Mouse (Mus musculus) midbrain, embryonic 14.5 days (tissue): ENCODE data around the gene Hip1r. TPM values are rescaled to one million over a fixed set of nuclear protein-coding genes. Genes with fewer than 3 reads are reported as not detected.

Experiments used
- ATAC-seq: fragments of 200-750 bp; cut with Nextera tagmentation; 2 replicates; pipeline ENCODE4 v1.8.0; 2017; ENCODE audit warnings: moderate number of reproducible peaks, moderate library complexity; ENCODE audit not compliant: low FRiP score, low TSS enrichment
- DNase-seq: peaks from one replicate; pipeline ENCODE4 v3.0.0-alpha.2; 2015
- H3K27ac ChIP-seq: fragments of 300-500 bp; sonication (generic); replicated peaks from 2 replicates; pipeline ENCODE4 v1.5.1; 2014; ENCODE audit warnings: mild to moderate bottlenecking, low read depth, low read length, moderate library complexity
- H3K27me3 ChIP-seq: fragments of 300-500 bp; sonication (generic); 2 replicates; pipeline ENCODE4 v1.6.1; 2014; ENCODE audit warnings: low read length, control low read depth, mixed read lengths; ENCODE audit not compliant: control insufficient read depth, insufficient read depth
- H3K36me3 ChIP-seq: fragments of 300-500 bp; sonication (generic); 2 replicates; pipeline ENCODE4 v1.6.1; 2014; ENCODE audit warnings: low read length, control low read depth; ENCODE audit not compliant: control insufficient read depth, insufficient read depth
- H3K4me1 ChIP-seq: fragments of 300-500 bp; sonication (generic); 2 replicates; pipeline ENCODE4 v1.6.1; 2014; ENCODE audit warnings: mild to moderate bottlenecking, antibody characterized with exemption, low read length, control low read depth; ENCODE audit not compliant: control insufficient read depth, insufficient read depth
- H3K4me2 ChIP-seq: fragments of 300-500 bp; sonication (generic); 2 replicates; pipeline ENCODE4 v1.6.1; 2014; ENCODE audit warnings: mild to moderate bottlenecking, low read length, moderate library complexity
- H3K4me3 ChIP-seq: fragments of 300-500 bp; sonication (generic); replicated peaks from 2 replicates; pipeline ENCODE4 v1.5.1; 2014; ENCODE audit warnings: low read depth, low read length
- H3K9ac ChIP-seq: fragments of 300-500 bp; sonication (generic); replicated peaks from 2 replicates; pipeline ENCODE4 v1.6.1; 2014; ENCODE audit warnings: mild to moderate bottlenecking, low read length, moderate library complexity
- H3K9me3 ChIP-seq: fragments of 300-500 bp; sonication (generic); 2 replicates; pipeline ENCODE4 v1.6.1; 2016; ENCODE audit warnings: low read length, control low read depth, mixed read lengths; ENCODE audit not compliant: control insufficient read depth
- WGBS: fragments of 180-500 bp; shearing (Covaris S2); extraction: QIAGEN DNeasy Blood & Tissue Kit; methylation state at CpG from one replicate; pipeline ENCODE4 v1.1.7; 2014; 5-methylcytosine and 5-hydroxymethylcytosine counted together
- polyA plus RNA-seq: library from polyadenylated mRNA; unstranded; fragments of >200 nt; fragmentation: Nextera tagmentation; extraction: Ambion mirVana; gene quantifications from 2 replicates; pipeline ENCODE4 v1.2.1, GENCODE M21; 2014

Hip1r gene
- polyA plus RNA-seq, 1 experiment from 2014 or later = 24.7 TPM

GRCm38 (mm10) chr5:123978131-123978530, 4.7 kb downstream of the Hip1r start:
- WGBS = 85% methylated on average over 5 of the region's 5 CpGs
- no peak overlapping the region for H3K27ac ChIP-seq

GRCm38 (mm10) chr5:123979221-123979979, 6.0 kb downstream of the Hip1r start:
- peaks cover 4% of the 10 kb centered on the region; the same call in 1 of the 2 replicates for H3K27me3 ChIP-seq
- no peak overlapping the region for H3K9ac ChIP-seq
- 71% methylated on average over 18 of the region's 18 CpGs for WGBS
- H3K4me2 ChIP-seq = no peak overlapping the region
- H3K4me3 ChIP-seq = no peak overlapping the region
- ATAC-seq (no peak), DNase-seq (no peak)
- no peak overlapping the region; the same call in 1 of the 2 replicates for H3K27ac ChIP-seq
- H3K4me1 ChIP-seq = peaks cover 4% of the 10 kb centered on the region; the same call in 1 of the 2 replicates
- no peaks in the 10 kb centered on the region for H3K9me3 ChIP-seq
- no peaks in the 10 kb centered on the region for H3K36me3 ChIP-seq

More at GRCm38 (mm10) chr5:123978131-123978530, 4.7 kb downstream of the Hip1r start:
- Histone ChIP-seq H3K27me3 (peaks cover 4% of the 10 kb centered on the region; the same call in 1 of the 2 replicates), H3K4me3 (no peak overlapping the region), H3K4me2 (no peak overlapping the region), H3K4me1 (peaks cover 4% of the 10 kb centered on the region; the same call in 1 of the 2 replicates), H3K36me3 (no peaks in the 10 kb centered on the region), H3K9me3 (no peaks in the 10 kb centered on the region), H3K9ac (no peak overlapping the region)
- DNase-seq (no peak), ATAC-seq (no peak)

GRCm38 (mm10) chr5:123979980-123980369, 6.5 kb downstream of the Hip1r start:
- Histone ChIP-seq H3K9ac (no peak overlapping the region), H3K4me2 (no peak overlapping the region), H3K27ac (no peak overlapping the region), H3K27me3 (peaks cover 4% of the 10 kb centered on the region; the same call in 1 of the 2 replicates), H3K9me3 (no peaks in the 10 kb centered on the region), H3K4me3 (no peak overlapping the region), H3K36me3 (no peaks in the 10 kb centered on the region), H3K4me1 (no peaks in the 10 kb centered on the region)
- no peak for ATAC-seq
- WGBS = 61% methylated on average over 4 of the region's 4 CpGs
- no peak for DNase-seq

- no peak overlapping the region for H3K4me2 ChIP-seq
- H3K9me3 ChIP-seq = no peaks in the 10 kb centered on the region
- DNase-seq (no peak), ATAC-seq (no peak)
- no peak overlapping the region for H3K27ac ChIP-seq
- H3K27me3 ChIP-seq = peaks cover 3% of the 10 kb centered on the region; the same call in 1 of the 2 replicates
- H3K4me3 ChIP-seq = no peak overlapping the region
- 83% methylated on average over 9 of the region's 9 CpGs for WGBS
- no peak overlapping the region for H3K9ac ChIP-seq
- H3K36me3 ChIP-seq = no peaks in the 10 kb centered on the region
- H3K4me1 ChIP-seq = no peaks in the 10 kb centered on the region
Observed at GRCm38 (mm10) chr5:123980521-123981249, 7.3 kb downstream of the Hip1r start.

- Histone ChIP-seq H3K9me3 (no peaks in the 10 kb centered on the region), H3K9ac (no peak overlapping the region), H3K27ac (no peak overlapping the region), H3K4me3 (no peak overlapping the region), H3K27me3 (no peaks in the 10 kb centered on the region), H3K4me1 (no peaks in the 10 kb centered on the region), H3K36me3 (no peaks in the 10 kb centered on the region), H3K4me2 (no peak overlapping the region)
- DNase-seq = no peak
- ATAC-seq = no peak
- WGBS = 84% methylated on average over 6 of the region's 6 CpGs
Observed at GRCm38 (mm10) chr5:123981250-123981554, 7.8 kb downstream of the Hip1r start.

- Histone ChIP-seq H3K9me3 (no peaks in the 10 kb centered on the region), H3K4me3 (no peak overlapping the region), H3K9ac (no peak overlapping the region), H3K27ac (no peak overlapping the region), H3K4me1 (no peaks in the 10 kb centered on the region), H3K27me3 (no peaks in the 10 kb centered on the region), H3K4me2 (no peak overlapping the region), H3K36me3 (no peaks in the 10 kb centered on the region)
- ATAC-seq (no peak), DNase-seq (no peak)
- WGBS = 83% methylated on average over 11 of the region's 11 CpGs
Observed at GRCm38 (mm10) chr5:123982838-123983237, 9.4 kb downstream of the Hip1r start.

- no peak for DNase-seq
- ATAC-seq = no peak
- no peak overlapping the region for H3K27ac ChIP-seq
- 84% methylated on average over 9 of the region's 9 CpGs for WGBS
- no peaks in the 10 kb centered on the region for H3K27me3 ChIP-seq
- peaks cover 7% of the 10 kb centered on the region; the same call in 1 of the 2 replicates for H3K4me1 ChIP-seq
- H3K4me3 ChIP-seq = no peak overlapping the region
- H3K36me3 ChIP-seq = no peaks in the 10 kb centered on the region
- no peaks in the 10 kb centered on the region for H3K9me3 ChIP-seq
- H3K9ac ChIP-seq = no peak overlapping the region
- no peak overlapping the region for H3K4me2 ChIP-seq
Observed at GRCm38 (mm10) chr5:123985434-123985833, 12.0 kb downstream of the Hip1r start.

GRCm38 (mm10) chr5:123986925-123987324, 13.5 kb downstream of the Hip1r start:
- ATAC-seq = no peak

More at GRCm38 (mm10) chr5:123986925-123987324, 13.5 kb downstream of the Hip1r start:
- peaks cover 7% of the 10 kb centered on the region; the same call in 1 of the 2 replicates for H3K4me1 ChIP-seq
- no peaks in the 10 kb centered on the region for H3K27me3 ChIP-seq
- H3K36me3 ChIP-seq = no peaks in the 10 kb centered on the region
- no peak for DNase-seq
- no peaks in the 10 kb centered on the region for H3K9me3 ChIP-seq
- H3K27ac ChIP-seq = no peak overlapping the region
- WGBS = 90% methylated on average over 2 of the region's 2 CpGs
- H3K9ac ChIP-seq = no peak overlapping the region
- no peak overlapping the region for H3K4me2 ChIP-seq
- no peak overlapping the region for H3K4me3 ChIP-seq
